Mouse (Mus musculus): ENCODE results near the gene Zfhx3. TPM values are rescaled to one million over a fixed set of nuclear protein-coding genes. Genes with fewer than 3 reads are reported as not detected.
A peak's percentile ranks its signal among the peaks of the same experiment; 100 is the strongest.

Gene Zfhx3
- polyA plus RNA-seq, 1 experiment from 2014 or later = 1.2 TPM

DNA sequence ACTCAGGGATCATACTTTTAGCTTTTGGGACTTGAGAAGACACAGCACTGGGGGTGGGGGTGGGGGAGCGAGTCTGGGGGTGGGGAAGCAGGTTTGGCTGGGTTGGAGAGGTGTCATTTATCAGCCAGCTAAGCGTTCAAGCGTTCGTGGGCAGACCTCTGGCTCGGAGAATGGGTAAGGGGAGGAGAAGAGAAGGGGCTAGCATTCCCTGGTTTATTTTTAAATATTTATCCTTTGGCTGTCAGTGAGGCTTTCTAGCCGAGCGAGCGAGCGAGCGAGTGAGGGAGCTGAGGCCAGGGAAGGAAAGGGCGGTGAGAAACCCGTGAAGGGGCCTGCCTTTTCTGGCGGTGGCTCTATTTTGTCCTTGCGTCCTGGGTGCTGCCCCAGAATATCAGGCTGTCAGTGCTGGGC lies 769.6 kb downstream of the Zfhx3 start:
- H3K36me3 ChIP-seq (ENCODE audit: control insufficient read depth, insufficient read depth) = no peaks in the 10 kb centered on the region
- no peak for ATAC-seq (ENCODE audit: low read depth)
- H3K9me3 ChIP-seq (replicated peaks; ENCODE audit: control insufficient read depth, low read length) = no peaks in the 10 kb centered on the region
- 53% methylated on average over 14 of the region's 14 CpGs for WGBS (ENCODE audit: insufficient replicate concordance)
- no peak overlapping the region for H3K9ac ChIP-seq (ENCODE audit: low read depth, low read length)
- H3K4me2 ChIP-seq (ENCODE audit: low read depth, low read length) = peak overlapping the region; percentile 3; the same call in 1 of the 2 replicates
- H3K4me3 ChIP-seq (ENCODE audit: low read depth, low read length) = no peak overlapping the region
- H3K4me1 ChIP-seq (ENCODE audit: control insufficient read depth, low read depth, low read length) = peaks cover 11% of the 10 kb centered on the region
- no peak overlapping the region for H3K27ac ChIP-seq (ENCODE audit: low read length)
- peaks cover 30% of the 10 kb centered on the region for H3K27me3 ChIP-seq (ENCODE audit: control insufficient read depth, insufficient read depth, low read depth, low read length)

DNA sequence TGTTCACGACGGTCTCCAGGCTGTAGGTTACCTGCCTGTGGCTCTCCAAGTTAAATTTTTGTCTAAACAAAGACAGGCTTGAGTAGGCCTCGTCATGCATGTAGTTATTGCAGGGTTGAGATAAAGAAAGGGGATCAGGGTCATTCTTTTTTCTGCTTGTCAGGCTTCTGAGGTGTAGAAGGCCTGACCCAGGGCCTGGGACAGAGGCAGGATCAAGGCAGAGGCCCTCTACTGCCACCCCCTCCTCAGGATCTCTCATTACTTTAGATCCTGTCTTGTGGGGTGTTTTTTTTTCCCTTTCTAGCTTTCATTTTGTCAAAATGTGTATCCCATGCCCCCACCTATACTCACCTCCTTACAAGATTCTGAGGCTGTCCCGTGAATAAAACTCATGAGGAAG lies 770.2 kb downstream of the Zfhx3 start:
- H3K4me2 ChIP-seq (ENCODE audit: low read depth, low read length) = peak overlapping the region; percentile 3; the same call in 1 of the 2 replicates
- H3K36me3 ChIP-seq (ENCODE audit: control insufficient read depth, insufficient read depth) = no peaks in the 10 kb centered on the region
- H3K4me1 ChIP-seq (ENCODE audit: control insufficient read depth, low read depth, low read length) = peaks cover 10% of the 10 kb centered on the region
- H3K27me3 ChIP-seq (ENCODE audit: control insufficient read depth, insufficient read depth, low read depth, low read length) = peaks cover 26% of the 10 kb centered on the region
- no peaks in the 10 kb centered on the region for H3K9me3 ChIP-seq (replicated peaks; ENCODE audit: control insufficient read depth, low read length)
- H3K9ac ChIP-seq (ENCODE audit: low read depth, low read length) = no peak overlapping the region
- ATAC-seq (ENCODE audit: low read depth) = no peak
- 42% methylated on average over 4 of the region's 4 CpGs for WGBS (ENCODE audit: insufficient replicate concordance)
- H3K27ac ChIP-seq (ENCODE audit: low read length) = no peak overlapping the region
- no peak overlapping the region for H3K4me3 ChIP-seq (ENCODE audit: low read depth, low read length)

DNA sequence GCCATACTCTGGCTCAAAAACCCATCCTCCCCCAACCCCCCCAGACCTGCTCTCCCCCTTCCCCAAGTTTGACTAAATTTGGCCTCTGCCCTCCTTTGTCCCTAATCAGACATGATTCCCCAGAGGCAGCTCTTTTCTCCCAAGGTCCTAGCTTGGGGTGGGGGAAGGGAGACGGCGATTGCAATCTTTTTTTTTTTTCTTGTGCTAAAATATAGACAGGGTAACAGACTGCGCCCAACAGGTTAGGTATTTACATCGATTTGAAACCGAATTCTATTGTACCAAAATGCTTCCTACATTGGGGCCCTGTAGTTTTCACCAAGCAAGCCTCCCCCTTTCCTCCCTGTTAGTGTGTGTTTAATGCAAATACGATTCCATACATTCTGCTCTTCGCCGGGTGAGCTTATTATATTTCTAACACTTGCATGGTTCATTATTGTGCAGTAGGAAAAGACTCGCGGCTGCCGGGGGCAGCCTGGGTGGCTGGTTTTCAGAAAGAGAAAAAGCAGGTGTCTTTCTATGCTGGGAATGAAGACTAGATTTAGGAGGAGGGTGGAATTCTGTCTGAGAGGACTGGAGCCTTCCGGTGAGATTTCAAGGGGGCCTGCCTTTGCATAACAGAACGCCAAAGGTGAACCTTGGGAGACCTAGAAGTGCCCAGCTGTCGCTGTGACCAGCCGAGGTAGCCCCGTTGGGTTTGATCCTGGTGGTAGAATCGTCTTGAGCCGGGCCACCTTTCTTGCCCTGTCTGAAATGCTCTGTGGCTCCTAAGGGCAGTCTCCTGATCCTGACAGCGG lies 771.1 kb downstream of the Zfhx3 start:
- WGBS (ENCODE audit: insufficient replicate concordance) = 37% methylated on average over 19 of the region's 19 CpGs
- H3K4me2 ChIP-seq (ENCODE audit: low read depth, low read length) = peak overlapping the region; percentile 56
- H3K4me1 ChIP-seq (ENCODE audit: control insufficient read depth, low read depth, low read length) = peaks cover 13% of the 10 kb centered on the region
- peaks cover 25% of the 10 kb centered on the region for H3K27me3 ChIP-seq (ENCODE audit: control insufficient read depth, insufficient read depth, low read depth, low read length)
- no peaks in the 10 kb centered on the region for H3K9me3 ChIP-seq (replicated peaks; ENCODE audit: control insufficient read depth, low read length)
- H3K27ac ChIP-seq (ENCODE audit: low read length) = no peak overlapping the region
- no peak for ATAC-seq (ENCODE audit: low read depth)
- H3K9ac ChIP-seq (ENCODE audit: low read depth, low read length) = no peak overlapping the region
- no peaks in the 10 kb centered on the region for H3K36me3 ChIP-seq (ENCODE audit: control insufficient read depth, insufficient read depth)
- no peak overlapping the region for H3K4me3 ChIP-seq (ENCODE audit: low read depth, low read length)

DNA sequence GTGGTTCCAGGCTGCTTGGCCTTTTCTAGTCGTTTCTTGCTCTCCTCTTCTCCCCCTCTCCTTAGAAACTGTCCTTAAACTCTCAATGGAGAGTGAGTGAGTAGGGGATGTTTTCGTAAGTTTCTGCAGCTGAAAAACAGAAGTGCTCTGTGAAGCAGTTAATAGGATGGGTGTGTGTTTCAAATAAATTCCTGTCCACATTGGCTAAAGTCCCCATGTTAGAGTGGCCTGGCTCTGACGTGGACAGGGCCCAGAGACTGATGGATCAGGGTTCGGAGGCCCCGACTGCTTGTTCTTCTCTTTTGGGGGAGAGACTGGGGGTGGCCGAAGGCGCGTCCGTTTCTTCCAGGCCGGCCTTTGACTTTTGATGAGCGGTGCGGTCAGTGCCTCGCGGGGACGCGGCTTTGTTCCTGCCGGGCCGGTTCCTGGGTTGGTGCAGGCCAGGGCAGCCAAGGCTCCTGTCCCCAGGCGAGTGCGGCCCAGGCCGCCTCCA lies 771.7 kb downstream of the Zfhx3 start:
- Histone ChIP-seq H3K4me3 (ENCODE audit: low read depth, low read length) (peak overlapping the region; percentile 63), H3K27me3 (ENCODE audit: control insufficient read depth, insufficient read depth, low read depth, low read length) (peaks cover 25% of the 10 kb centered on the region), H3K4me1 (ENCODE audit: control insufficient read depth, low read depth, low read length) (peaks cover 11% of the 10 kb centered on the region), H3K4me2 (ENCODE audit: low read depth, low read length) (peak overlapping the region; percentile 56), H3K9ac (ENCODE audit: low read depth, low read length) (peak overlapping the region; percentile 64), H3K9me3 (replicated peaks; ENCODE audit: control insufficient read depth, low read length) (no peaks in the 10 kb centered on the region), H3K27ac (ENCODE audit: low read length) (peak overlapping the region; percentile 63), H3K36me3 (ENCODE audit: control insufficient read depth, insufficient read depth) (no peaks in the 10 kb centered on the region)
- peak; percentile 5; the same call in 1 of the 2 replicates for ATAC-seq (ENCODE audit: low read depth)
- 4% methylated on average over 21 of the region's 21 CpGs for WGBS (ENCODE audit: insufficient replicate concordance)

DNA sequence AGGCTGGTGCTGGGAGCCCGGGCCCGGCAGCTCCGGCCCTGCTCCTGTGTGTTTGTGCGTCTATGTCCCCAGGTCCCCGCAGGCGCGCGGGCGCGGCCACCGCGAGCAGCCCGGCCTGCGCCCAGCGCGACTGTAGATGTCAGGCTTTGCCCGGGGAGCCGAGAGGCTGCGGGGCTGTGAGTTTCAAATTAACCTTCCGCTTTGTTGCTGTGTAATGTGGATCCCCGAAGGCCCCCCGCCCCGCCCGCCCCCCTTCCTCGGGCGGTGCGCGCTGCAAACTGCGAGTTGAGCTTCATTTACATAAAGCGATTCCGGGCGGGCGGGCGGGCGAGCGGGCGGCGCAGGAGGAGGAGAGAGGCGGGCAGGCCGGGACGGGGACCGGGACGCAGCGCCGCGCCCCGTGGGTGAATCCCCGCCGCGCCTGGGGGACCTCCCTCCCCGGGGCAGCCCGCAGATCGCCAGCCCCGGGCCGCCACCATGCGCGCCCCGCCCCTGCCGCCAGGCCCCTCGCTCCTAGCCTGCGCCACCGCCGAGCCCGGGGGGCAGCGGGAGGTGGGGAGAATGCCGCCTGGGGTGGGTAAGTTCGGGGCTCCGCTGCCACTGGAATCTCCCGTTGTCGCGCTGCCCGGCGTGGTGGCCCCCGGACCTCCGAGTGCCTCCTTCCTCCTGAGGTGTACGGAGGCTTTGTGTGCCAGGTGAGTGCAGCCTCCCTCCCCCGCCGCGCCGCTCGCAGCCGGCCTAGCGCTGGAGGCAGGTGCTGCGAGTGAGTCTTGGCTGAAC lies 772.4 kb downstream of the Zfhx3 start:
- H3K36me3 ChIP-seq (ENCODE audit: control insufficient read depth, insufficient read depth) = no peaks in the 10 kb centered on the region
- H3K9ac ChIP-seq (ENCODE audit: low read depth, low read length) = peak overlapping the region; percentile 64
- H3K4me1 ChIP-seq (ENCODE audit: control insufficient read depth, low read depth, low read length) = peaks cover 10% of the 10 kb centered on the region
- H3K27me3 ChIP-seq (ENCODE audit: control insufficient read depth, insufficient read depth, low read depth, low read length) = peaks cover 25% of the 10 kb centered on the region
- ATAC-seq (ENCODE audit: low read depth) = peak; percentile 71
- peak overlapping the region; percentile 56 for H3K4me2 ChIP-seq (ENCODE audit: low read depth, low read length)
- peak overlapping the region; percentile 63 for H3K4me3 ChIP-seq (ENCODE audit: low read depth, low read length)
- WGBS (ENCODE audit: insufficient replicate concordance) = under 1% methylated on average over 68 of the region's 84 CpGs
- H3K27ac ChIP-seq (ENCODE audit: low read length) = peak overlapping the region; percentile 63
- no peaks in the 10 kb centered on the region for H3K9me3 ChIP-seq (replicated peaks; ENCODE audit: control insufficient read depth, low read length)

DNA sequence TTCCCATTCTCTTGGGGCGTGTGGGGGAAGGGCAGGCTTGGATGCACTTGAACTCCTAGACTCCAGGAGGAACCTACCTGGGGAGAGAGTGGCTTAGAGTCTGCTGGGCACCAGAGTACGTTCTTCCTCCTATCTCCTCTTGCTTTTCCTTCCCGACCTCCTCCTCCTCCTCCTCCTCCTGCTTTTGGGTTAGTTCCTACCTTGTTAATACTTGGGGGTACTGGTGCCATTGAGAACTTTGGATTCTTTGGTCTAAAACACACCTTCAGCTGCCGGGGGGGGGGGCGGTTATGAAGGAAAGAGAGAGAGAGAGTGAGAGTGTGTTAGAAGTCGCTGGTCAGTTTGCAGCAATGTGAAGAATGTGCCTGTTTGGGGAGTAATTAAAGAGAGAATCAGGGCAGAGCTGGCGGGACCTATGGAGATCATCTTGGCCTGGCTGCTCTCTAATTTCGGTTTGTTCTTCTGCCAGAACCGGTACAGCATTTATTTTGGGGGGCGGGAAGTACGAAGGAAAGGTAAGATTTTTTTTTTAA lies 773.0 kb downstream of the Zfhx3 start:
- Histone ChIP-seq H3K4me1 (ENCODE audit: control insufficient read depth, low read depth, low read length) (peaks cover 10% of the 10 kb centered on the region), H3K9me3 (replicated peaks; ENCODE audit: control insufficient read depth, low read length) (no peaks in the 10 kb centered on the region), H3K9ac (ENCODE audit: low read depth, low read length) (no peak overlapping the region), H3K4me2 (ENCODE audit: low read depth, low read length) (peak overlapping the region; percentile 56), H3K36me3 (ENCODE audit: control insufficient read depth, insufficient read depth) (no peaks in the 10 kb centered on the region), H3K27me3 (ENCODE audit: control insufficient read depth, insufficient read depth, low read depth, low read length) (peaks cover 25% of the 10 kb centered on the region), H3K27ac (ENCODE audit: low read length) (no peak overlapping the region), H3K4me3 (ENCODE audit: low read depth, low read length) (peak overlapping the region; percentile 63)
- no peak for ATAC-seq (ENCODE audit: low read depth)
- 20% methylated on average over 10 of the region's 11 CpGs for WGBS (ENCODE audit: insufficient replicate concordance)

DNA sequence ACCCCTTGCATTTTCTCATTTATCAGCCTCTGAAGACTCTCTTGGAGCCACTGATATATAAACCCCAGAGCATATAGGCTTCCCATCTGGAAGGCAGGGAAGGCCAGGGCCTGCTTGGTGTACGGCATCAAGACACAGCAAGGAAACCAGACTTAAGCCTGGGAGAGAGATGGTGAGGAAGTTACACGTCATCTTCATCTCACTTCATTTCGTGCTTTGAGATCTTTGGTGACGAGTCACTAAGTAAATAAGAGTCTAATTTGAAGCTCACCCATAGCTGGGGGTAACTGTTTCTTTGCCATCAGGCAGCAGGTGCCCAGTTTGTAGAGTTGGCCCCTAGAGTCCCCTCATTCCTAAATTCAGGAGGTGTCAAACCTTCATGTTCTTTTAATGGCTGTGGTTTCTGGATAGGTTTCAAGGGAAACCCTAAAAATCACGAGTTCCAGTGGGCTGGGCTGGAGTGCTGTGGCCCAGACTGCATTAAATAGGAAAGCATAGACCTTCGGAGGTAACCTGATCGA lies 773.9 kb downstream of the Zfhx3 start:
- Histone ChIP-seq H3K4me3 (ENCODE audit: low read depth, low read length) (no peak overlapping the region), H3K4me2 (ENCODE audit: low read depth, low read length) (no peak overlapping the region; the same call in 1 of the 2 replicates), H3K27me3 (ENCODE audit: control insufficient read depth, insufficient read depth, low read depth, low read length) (peaks cover 25% of the 10 kb centered on the region), H3K9ac (ENCODE audit: low read depth, low read length) (no peak overlapping the region), H3K36me3 (ENCODE audit: control insufficient read depth, insufficient read depth) (no peaks in the 10 kb centered on the region), H3K9me3 (replicated peaks; ENCODE audit: control insufficient read depth, low read length) (no peaks in the 10 kb centered on the region), H3K4me1 (ENCODE audit: control insufficient read depth, low read depth, low read length) (peaks cover 10% of the 10 kb centered on the region), H3K27ac (ENCODE audit: low read length) (no peak overlapping the region)
- 32% methylated on average over 7 of the region's 7 CpGs for WGBS (ENCODE audit: insufficient replicate concordance)
- ATAC-seq (ENCODE audit: low read depth) = no peak

DNA sequence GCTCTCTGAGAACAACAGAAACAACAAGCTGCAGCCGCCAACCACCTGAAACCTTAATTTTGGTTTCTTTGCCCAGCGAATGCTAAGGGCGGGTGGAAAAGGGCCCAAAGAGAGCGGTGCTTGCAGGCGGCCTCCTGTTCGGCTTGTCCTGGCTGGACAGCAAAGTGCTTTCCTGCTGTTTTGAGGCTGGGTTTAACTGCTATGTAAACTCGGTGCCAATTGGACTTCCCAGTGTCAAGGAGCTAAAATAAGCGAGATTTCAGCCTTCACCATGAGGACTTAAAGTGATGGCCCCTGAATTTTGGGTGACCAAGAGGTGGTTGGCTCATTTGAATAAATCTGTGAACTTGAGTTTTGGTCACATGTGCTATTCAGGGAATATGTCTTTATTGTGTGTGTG lies 775.1 kb downstream of the Zfhx3 start:
- WGBS (ENCODE audit: insufficient replicate concordance) = 48% methylated on average over 8 of the region's 8 CpGs
- no peak overlapping the region for H3K4me3 ChIP-seq (ENCODE audit: low read depth, low read length)
- ATAC-seq (ENCODE audit: low read depth) = no peak
- H3K36me3 ChIP-seq (ENCODE audit: control insufficient read depth, insufficient read depth) = no peaks in the 10 kb centered on the region
- no peak overlapping the region for H3K4me2 ChIP-seq (ENCODE audit: low read depth, low read length)
- no peak overlapping the region for H3K27ac ChIP-seq (ENCODE audit: low read length)
- no peak overlapping the region for H3K9ac ChIP-seq (ENCODE audit: low read depth, low read length)
- H3K27me3 ChIP-seq (ENCODE audit: control insufficient read depth, insufficient read depth, low read depth, low read length) = peaks cover 25% of the 10 kb centered on the region
- peaks cover 10% of the 10 kb centered on the region for H3K4me1 ChIP-seq (ENCODE audit: control insufficient read depth, low read depth, low read length)
- no peaks in the 10 kb centered on the region for H3K9me3 ChIP-seq (replicated peaks; ENCODE audit: control insufficient read depth, low read length)
